Mouse (Mus musculus): ENCODE measurements at regions not wholly inside any gene's neighbourhood (a gene's known extent, or its start where the extent isn't known, plus 50 kb on each side); places are given as distances from the start of the nearest gene placed in this dataset.

DNA sequence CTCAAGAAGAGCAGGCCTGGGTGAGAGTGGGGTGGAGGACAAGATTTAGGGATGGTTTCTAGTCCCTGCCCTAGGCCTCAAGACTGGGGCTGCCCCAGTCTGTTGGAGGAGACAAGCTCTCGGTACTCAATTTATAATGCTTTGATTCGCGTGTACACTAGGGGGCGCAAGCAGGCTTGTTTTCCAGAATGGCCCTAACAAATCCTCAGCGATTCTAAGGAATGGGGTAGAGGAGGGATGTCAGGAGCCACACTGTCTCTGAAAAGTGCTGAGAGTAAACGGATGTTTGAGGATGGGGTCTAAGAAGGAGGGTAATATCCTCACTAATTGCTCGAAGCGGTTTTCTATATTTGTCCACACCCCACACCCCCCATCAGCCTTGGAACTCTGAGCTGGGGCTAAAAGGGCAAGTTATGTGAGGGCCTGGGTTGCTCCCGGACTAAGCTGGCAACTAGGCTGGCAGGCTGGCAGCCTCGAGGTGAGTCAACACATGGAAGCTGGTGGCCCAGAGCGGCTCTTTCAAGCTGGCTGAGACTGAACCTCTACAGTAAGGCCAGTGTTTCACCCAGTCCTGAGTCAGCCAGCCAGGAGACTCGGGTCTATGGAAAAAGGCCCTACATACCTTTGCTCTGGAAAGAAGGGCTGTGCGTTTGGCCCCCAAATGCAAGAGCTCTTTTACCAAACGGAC lies 176.7 kb downstream of the Ttc8 start:
- CTCF ChIA-PET: interaction anchor here (0.5 to 0.7 kb wide), 2 partner anchors 754 to 789 kb away, joined by 3 to 8 read pairs; no protein-coding TSS in a partner anchor

DNA sequence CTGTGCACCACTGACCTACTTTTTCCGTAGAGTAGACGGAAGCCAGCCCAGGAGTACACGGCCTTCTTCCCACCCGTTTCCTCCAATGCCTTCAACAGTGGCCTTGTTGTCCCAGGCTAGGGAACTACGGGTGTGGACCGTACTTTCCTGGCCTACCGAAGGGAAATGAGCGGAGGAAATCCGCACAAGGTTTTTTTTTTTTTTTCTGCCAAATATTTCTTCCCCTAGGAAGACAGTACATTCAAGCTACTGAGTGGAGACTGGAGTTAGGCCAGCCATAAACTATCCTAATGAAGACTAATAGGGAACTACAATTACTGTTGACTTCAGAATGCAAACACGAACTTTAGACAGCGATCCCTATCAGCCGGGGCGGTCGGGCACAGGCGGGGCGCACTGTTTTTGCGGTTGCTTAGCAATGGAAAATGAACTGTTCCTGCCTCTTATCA lies 177.3 kb downstream of the Ttc8 start:
- CTCF ChIA-PET: interaction anchor here (0.6 to 0.7 kb wide), 2 partner anchors 127 to 789 kb away, joined by 3 to 8 read pairs; no protein-coding TSS in a partner anchor

DNA sequence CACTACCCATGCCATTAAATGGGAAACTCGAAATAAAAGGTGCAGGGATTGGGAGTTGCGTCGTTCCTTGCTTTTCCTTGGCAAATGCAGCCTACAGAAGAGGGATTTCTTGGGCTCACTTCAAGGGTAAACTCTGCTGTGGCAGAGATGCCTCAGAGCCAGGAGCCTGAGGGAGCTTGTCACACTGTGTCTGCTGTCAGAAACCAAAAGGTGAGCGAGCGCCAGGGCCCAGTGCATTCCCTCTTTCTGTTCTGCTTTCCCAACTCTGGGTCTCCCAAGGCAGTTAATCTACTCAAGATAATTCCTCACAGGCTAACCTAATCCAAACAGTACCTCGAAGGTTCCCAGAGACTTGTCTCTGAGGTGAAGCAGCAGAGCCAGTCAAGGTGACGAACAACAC lies 179.5 kb downstream of the Ttc8 start:
- CTCF ChIA-PET: no interaction called here

DNA sequence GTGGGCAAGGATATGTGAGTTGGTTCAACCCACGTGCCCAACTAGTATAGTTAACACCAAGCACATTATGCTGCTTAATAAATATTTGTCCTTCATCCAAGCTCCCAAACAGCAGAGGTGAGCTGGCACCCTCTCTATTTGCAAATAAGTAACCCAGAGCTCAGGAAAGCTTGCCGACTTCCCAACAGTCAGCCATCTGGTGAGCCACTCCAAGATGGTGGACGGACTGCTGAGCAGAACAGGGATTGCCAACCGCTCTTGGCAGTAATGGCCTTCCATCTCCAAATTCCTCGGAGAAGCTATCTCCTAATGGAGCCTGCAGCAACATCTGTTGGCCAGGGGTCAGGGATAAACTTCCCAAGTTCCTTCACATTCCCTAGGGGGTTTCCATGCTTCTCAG lies 188.2 kb downstream of the Ttc8 start:
- CTCF ChIA-PET: no interaction called here

DNA sequence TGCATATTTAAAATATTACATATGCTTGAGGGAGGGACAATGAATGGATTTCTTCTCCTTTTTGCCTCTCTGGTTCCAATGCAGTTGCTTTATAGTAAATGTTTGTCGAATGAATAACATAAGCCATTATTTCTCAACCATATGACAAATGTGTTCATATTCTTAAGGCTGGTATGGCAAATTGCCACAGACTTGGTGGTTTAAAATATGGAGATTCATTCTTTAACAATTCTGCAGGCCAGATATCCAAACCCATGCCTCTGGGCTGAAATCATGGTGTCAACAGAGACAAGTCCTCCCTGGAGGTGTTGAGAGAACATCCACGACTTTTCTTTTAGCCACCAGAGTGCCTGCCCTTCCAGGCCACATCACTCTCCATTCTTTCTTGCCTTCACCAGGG lies 193.4 kb downstream of the Ttc8 start:
- CTCF ChIA-PET: no interaction called here

DNA sequence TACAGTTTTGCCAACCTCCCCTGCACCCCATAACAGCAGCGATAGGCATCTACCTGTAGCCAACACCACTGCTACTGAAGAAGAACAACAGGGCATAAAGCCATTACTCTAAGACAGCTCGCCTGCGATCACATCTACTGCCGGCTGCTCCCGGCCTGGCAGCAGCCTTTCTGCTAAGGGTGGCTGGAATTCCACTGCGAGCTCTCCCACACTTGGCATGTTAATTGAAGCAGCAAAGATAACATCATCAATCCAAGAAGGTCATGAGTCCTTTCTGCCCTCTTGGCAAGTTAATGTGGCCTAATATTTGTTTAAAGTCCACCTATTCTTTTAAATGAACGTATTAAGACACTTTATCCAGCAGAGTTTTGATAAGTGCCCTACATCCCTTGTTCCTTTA lies 196.1 kb downstream of the Ttc8 start:
- CTCF ChIA-PET: no interaction called here

DNA sequence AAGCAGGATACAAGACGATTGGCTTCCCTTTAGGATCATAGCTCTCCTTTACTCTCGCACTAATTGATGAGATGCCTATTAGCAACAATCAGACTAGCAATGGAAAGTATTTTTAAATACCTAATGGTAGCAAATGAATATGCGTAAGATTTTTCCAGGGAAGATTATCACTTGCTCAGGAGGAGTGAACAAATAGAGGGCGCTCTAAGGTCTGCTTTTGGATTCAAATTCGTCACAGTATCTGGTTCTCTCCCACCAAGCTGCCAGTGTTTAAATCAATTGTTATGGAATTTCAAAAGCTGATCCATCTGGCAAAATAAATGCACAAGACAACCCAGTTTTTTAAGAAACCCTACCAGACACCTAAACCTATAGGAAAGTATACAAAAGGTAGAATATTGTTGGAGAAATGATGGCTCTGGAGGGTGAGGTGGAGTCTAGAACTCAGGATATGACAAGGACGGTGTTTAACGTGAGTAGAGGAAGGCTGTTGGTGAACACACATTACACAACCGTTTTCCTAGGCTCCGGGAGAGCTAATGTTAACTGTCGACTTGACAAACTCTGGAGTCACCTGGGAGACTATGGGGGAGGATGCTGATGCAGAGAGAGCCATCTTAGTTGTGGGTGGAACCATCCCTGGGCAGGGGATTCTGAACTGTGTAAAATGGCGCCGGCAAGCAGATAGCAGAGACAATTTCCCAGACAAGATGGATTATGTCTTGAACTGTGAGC lies 198.2 kb downstream of the Ttc8 start:
- CTCF ChIA-PET: interaction anchor here (0.7 kb wide), 1 partner anchor 86 kb away, joined by 3 read pairs; no protein-coding TSS in a partner anchor

DNA sequence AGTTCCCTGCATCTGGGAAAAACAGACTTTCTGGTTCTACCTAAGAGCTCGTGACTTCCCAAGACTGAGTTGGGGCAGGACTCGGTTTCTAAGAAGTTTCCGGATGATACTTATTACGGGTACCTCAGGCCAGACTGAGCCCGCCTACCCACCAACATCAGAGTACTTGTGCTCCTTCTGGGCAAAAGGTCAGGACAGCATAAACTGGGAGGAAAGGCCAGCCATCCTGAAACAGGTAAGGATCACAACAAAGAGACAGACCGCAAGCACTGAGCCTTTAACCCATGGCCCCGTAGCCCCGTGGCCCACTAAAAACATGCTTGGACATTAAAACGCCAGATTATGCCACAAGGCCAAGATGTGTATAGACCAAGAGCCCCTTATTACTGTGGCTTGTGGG lies 199.6 kb downstream of the Ttc8 start:
- CTCF ChIA-PET: no interaction called here

DNA sequence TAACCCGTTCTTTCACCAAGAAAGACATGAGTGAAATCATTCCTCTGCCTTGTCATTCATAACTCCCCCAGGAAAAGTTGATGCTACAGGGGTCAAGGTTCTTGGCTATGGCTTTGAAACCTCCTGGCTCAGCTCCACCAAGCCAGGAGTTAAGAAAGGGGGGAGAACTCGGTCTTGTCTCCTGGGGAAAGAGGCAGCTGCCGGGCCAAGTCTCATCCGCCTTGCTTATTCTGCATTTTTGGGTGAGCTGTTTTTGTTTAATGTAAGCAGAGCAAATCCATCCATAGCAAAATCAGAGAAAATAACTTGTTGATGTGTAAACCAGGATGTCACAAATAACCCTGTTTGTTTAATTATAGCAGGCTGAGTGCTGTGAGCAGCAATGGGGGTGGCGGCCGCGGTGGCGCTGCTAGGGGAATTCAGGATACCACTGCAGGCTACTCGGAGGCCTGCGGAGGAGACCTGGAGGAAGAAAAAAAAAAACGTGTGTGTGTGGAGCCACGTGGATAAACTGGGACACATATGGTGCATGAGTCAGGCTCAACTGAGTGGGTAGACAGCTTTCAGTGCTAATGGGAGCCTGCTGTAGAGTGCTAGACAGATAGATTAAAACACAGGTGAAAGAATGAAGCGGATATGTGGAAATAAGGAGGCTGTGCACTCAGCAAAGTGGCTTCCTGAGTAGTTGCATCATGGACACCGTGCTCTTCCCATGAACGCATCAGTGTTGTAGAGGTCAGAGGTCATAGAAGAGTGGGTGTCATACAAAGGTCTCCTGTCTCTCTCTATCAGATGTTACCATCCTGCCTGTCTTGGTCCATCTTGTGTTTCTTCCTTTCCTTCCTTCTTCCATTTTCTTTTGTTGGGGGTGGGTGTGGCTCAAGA lies 203.5 kb downstream of the Ttc8 start:
- CTCF ChIA-PET: interaction anchor here (0.6 to 0.7 kb wide), 2 partner anchors 268 to 812 kb away, joined by 6 to 7 read pairs; no protein-coding TSS in a partner anchor

DNA sequence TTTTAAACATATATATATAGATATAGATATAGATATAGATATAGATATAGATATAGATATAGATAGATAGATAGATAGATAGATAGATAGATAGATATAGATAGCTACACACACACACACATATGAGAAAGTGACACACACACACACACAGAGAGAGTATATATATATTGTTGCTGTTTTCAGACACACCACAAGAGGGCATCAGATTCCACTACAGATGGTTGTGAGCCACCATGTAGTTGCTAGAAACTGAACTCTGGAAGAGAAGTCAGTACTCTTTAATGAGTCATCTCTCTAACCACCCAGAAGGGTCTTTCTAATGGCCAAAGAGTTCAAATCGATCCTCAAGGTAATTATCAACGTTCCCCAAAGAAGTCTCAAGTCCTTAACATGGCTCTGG lies 205.8 kb downstream of the Ttc8 start:
- CTCF ChIA-PET: no interaction called here

All from spleen, embryonic (tissue).